Mouse (Mus musculus): ENCODE results near the gene Dennd1b. TPM values are rescaled to one million over a fixed set of nuclear protein-coding genes. Genes with fewer than 3 reads are reported as not detected.

The Dennd1b gene
- total and polyA plus RNA-seq, 2 experiments from 2014 or later = 11.1 to 39.6 TPM

DNA sequence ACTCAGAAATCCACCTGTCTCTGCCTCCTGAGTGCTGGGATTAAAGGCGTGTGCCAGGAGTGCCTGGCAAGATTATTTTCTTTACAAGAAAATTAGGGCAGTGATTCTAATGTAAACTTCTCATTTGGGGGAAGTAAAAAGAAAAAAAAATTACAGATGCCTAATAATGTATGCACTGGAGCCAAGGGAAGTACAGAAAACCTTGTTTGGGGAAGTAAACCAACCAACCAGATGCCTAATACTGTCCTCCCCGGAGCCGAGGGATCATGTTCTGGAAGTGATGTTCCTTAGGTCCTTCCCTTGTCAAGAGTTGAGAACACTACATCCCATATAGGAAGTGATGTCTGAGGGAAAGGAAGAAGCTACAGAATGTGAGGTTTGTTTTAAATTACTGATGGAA lies 44.2 kb downstream of the Dennd1b start:
- DNase-seq (ENCODE audit: low spot score) (no peak), ATAC-seq (ENCODE audit: insufficient read depth, low read depth) (no peak)
- Histone ChIP-seq H3K4me3 (ENCODE audit: low read depth, low read length) (no peak overlapping the region), H3K4me1 (ENCODE audit: control insufficient read depth, insufficient read depth) (0 out of 2 replicates have a peak, but pooled peaks cover 9% of the 10 kb centered on the region), H3K27me3 (ENCODE audit: control insufficient read depth, insufficient read depth, low read length) (no peaks in the 10 kb centered on the region), H3K9me3 (replicated peaks; ENCODE audit: control insufficient read depth, low read length) (no peaks in the 10 kb centered on the region), H3K4me2 (ENCODE audit: low read depth, low read length) (no peak overlapping the region), H3K9ac (replicated peaks; ENCODE audit: low read depth, low read length) (no peak overlapping the region), H3K36me3 (replicated peaks; ENCODE audit: control insufficient read depth, insufficient read depth, low read length) (no peaks in the 10 kb centered on the region), H3K27ac (ENCODE audit: low read depth) (no peak overlapping the region)
- TF ChIP-seq EP300 (IDR thresholded peaks at IDR 0.05; ENCODE audit: low read depth) (no peak), CTCF (IDR thresholded peaks at IDR 0.05; ENCODE audit: low read depth) (no peak)
- 91% methylated on average over 3 of the region's 3 CpGs for WGBS

DNA sequence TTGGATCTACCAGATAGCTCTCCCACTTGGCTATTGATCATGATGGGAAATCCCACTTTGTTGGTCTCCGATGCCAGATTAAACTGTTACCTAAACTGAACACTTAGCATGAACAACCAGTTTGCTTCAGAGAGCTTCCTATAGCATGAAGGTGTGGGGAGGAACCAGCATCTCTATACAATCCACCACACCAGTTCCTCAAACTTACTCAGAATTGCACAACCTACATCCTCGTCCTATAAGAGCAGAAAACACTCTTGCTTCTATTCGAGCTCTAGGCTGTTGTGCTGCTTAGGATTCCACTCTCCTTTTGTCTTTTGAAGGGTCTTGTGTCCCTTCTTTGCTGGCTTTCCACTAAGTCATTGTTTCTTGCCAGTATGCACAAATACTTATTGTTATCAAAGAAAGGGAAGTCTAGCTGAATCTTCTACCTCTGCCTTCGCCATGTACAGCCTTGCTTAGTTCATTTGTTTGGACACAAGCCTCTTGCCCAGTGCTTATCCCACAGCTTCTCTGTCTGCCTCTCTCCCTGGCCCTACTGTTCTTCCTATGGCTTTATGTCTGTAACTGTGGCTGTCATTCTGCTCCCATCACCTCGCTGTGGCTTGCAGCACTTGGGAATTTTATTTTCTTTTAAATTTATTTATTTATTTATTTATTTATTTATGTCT lies 52.0 kb downstream of the Dennd1b start:
- Histone ChIP-seq H3K9ac (replicated peaks; ENCODE audit: low read depth, low read length) (no peak overlapping the region), H3K27me3 (ENCODE audit: control insufficient read depth, insufficient read depth, low read length) (no peaks in the 10 kb centered on the region), H3K4me3 (ENCODE audit: low read depth, low read length) (no peak overlapping the region), H3K36me3 (replicated peaks; ENCODE audit: control insufficient read depth, insufficient read depth, low read length) (no peaks in the 10 kb centered on the region), H3K27ac (ENCODE audit: low read depth) (no peak overlapping the region), H3K9me3 (replicated peaks; ENCODE audit: control insufficient read depth, low read length) (no peaks in the 10 kb centered on the region), H3K4me2 (ENCODE audit: low read depth, low read length) (no peak overlapping the region), H3K4me1 (ENCODE audit: control insufficient read depth, insufficient read depth) (no peaks in the 10 kb centered on the region)
- DNase-seq (ENCODE audit: low spot score) (no peak), ATAC-seq (ENCODE audit: insufficient read depth, low read depth) (no peak)
- 73% methylated on average over 5 of the region's 5 CpGs for WGBS
- TF ChIP-seq EP300 (IDR thresholded peaks at IDR 0.05; ENCODE audit: low read depth) (no peak), CTCF (IDR thresholded peaks at IDR 0.05; ENCODE audit: low read depth) (no peak)

- H3K4me1 ChIP-seq (ENCODE audit: control insufficient read depth, insufficient read depth) = no peaks in the 10 kb centered on the region
- H3K36me3 ChIP-seq (replicated peaks; ENCODE audit: control insufficient read depth, insufficient read depth, low read length) = no peaks in the 10 kb centered on the region
- no peaks in the 10 kb centered on the region for H3K9me3 ChIP-seq (replicated peaks; ENCODE audit: control insufficient read depth, low read length)
- TF ChIP-seq CTCF (IDR thresholded peaks at IDR 0.05; ENCODE audit: low read depth) = no peak
- no peak for TF ChIP-seq EP300 (IDR thresholded peaks at IDR 0.05; ENCODE audit: low read depth)
- H3K27me3 ChIP-seq (ENCODE audit: control insufficient read depth, insufficient read depth, low read length) = no peaks in the 10 kb centered on the region
- WGBS = 68% methylated on average over 7 of the region's 7 CpGs
- H3K4me2 ChIP-seq (ENCODE audit: low read depth, low read length) = no peak overlapping the region
- ATAC-seq (ENCODE audit: insufficient read depth, low read depth) = no peak
- no peak overlapping the region for H3K27ac ChIP-seq (ENCODE audit: low read depth)
- no peak overlapping the region for H3K9ac ChIP-seq (replicated peaks; ENCODE audit: low read depth, low read length)
- H3K4me3 ChIP-seq (ENCODE audit: low read depth, low read length) = no peak overlapping the region
- DNase-seq (ENCODE audit: low spot score) = no peak
Observed at GRCm38 (mm10) chr1:139021298-139021697, 58.1 kb downstream of the Dennd1b start.

- ATAC-seq (ENCODE audit: insufficient read depth, low read depth) = no peak
- H3K27me3 ChIP-seq (ENCODE audit: control insufficient read depth, insufficient read depth, low read length) = no peaks in the 10 kb centered on the region
- no peak overlapping the region for H3K4me3 ChIP-seq (ENCODE audit: low read depth, low read length)
- no peak for TF ChIP-seq CTCF (IDR thresholded peaks at IDR 0.05; ENCODE audit: low read depth)
- H3K4me2 ChIP-seq (ENCODE audit: low read depth, low read length) = no peak overlapping the region
- peaks cover 15% of the 10 kb centered on the region for H3K4me1 ChIP-seq (ENCODE audit: control insufficient read depth, insufficient read depth)
- WGBS = 72% methylated on average over 8 of the region's 8 CpGs
- H3K9ac ChIP-seq (replicated peaks; ENCODE audit: low read depth, low read length) = no peak overlapping the region
- no peak overlapping the region for H3K27ac ChIP-seq (ENCODE audit: low read depth)
- H3K36me3 ChIP-seq (replicated peaks; ENCODE audit: control insufficient read depth, insufficient read depth, low read length) = no peaks in the 10 kb centered on the region
- DNase-seq (ENCODE audit: low spot score) = no peak
- H3K9me3 ChIP-seq (replicated peaks; ENCODE audit: control insufficient read depth, low read length) = no peaks in the 10 kb centered on the region
Observed at GRCm38 (mm10) chr1:139025882-139026645, 62.8 kb downstream of the Dennd1b start.

- peak overlapping the region; percentile 80 for H3K27ac ChIP-seq (ENCODE audit: low read depth)
- peak; percentile 66 for DNase-seq (ENCODE audit: low spot score)
- H3K36me3 ChIP-seq (replicated peaks; ENCODE audit: control insufficient read depth, insufficient read depth, low read length) = no peaks in the 10 kb centered on the region
- ATAC-seq (ENCODE audit: insufficient read depth, low read depth) = peak; percentile 88
- TF ChIP-seq EP300 (IDR thresholded peaks at IDR 0.05; ENCODE audit: low read depth) = peak; percentile 52; the same call in 1 of the 2 replicates
- no peak for TF ChIP-seq CTCF (IDR thresholded peaks at IDR 0.05; ENCODE audit: low read depth)
- H3K4me3 ChIP-seq (ENCODE audit: low read depth, low read length) = no peak overlapping the region
- H3K9ac ChIP-seq (replicated peaks; ENCODE audit: low read depth, low read length) = no peak overlapping the region
- no peaks in the 10 kb centered on the region for H3K27me3 ChIP-seq (ENCODE audit: control insufficient read depth, insufficient read depth, low read length)
- no peaks in the 10 kb centered on the region for H3K9me3 ChIP-seq (replicated peaks; ENCODE audit: control insufficient read depth, low read length)
- peaks cover 15% of the 10 kb centered on the region for H3K4me1 ChIP-seq (ENCODE audit: control insufficient read depth, insufficient read depth)
- H3K4me2 ChIP-seq (ENCODE audit: low read depth, low read length) = no peak overlapping the region
Observed at GRCm38 (mm10) chr1:139029521-139029920, 66.3 kb downstream of the Dennd1b start.
